Mouse (Mus musculus): ENCODE measurements at regions not wholly inside any gene's neighbourhood (a gene's known extent, or its start where the extent isn't known, plus 50 kb on each side); places are given as distances from the start of the nearest gene placed in this dataset.

GRCm38 (mm10) chr12:106374840-106375375 lies 364.9 kb downstream of the Vrk1 start:
- no peak for TF ChIP-seq CTCF (IDR thresholded peaks at IDR 0.05; ENCODE audit: low read depth)
- no peak for TF ChIP-seq EP300 (IDR thresholded peaks at IDR 0.05; ENCODE audit: low read depth)

Data from liver, postnatal 0 days (tissue).